Mouse (Mus musculus) bone marrow, adult 2 months (tissue): ENCODE results near the gene Pcbp3.

Source experiments
- CTCF ChIP-seq: fragments of 200-500 bp; IDR thresholded peaks from 2 replicates; pipeline ENCODE4 v1.5.1; 2011; ENCODE audit warnings: low read length, control low read depth; ENCODE audit not compliant: control insufficient read depth, insufficient read depth
- POLR2A ChIP-seq: fragments of 200-500 bp; IDR thresholded peaks from 2 replicates; pipeline ENCODE4 v1.6.1; 2011; ENCODE audit warnings: low read depth, mild to moderate bottlenecking, control low read depth, low read length, borderline replicate concordance; ENCODE audit not compliant: control insufficient read depth

DNA sequence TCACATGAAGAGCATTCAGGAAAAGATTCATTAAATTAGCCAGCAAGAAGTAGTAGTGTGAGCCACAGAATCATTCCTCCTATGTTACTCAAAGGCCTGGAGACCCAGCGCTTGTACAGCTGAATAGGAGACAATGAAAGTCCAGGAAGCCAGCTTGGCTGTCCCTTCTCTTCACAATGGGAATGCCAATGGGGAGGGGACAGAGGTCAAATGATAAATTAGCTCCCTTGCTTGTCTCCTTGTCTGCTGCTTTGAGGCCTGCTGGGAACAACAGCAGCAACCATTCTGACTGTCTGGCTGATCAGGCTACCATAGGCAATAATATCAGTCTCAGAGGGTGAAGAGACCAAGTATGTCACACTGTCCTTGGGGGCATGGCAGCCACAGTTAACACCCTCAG lies 130.5 kb downstream of the Pcbp3 start:
- TF ChIP-seq POLR2A: no peak
- no peak for TF ChIP-seq CTCF
